Mouse (Mus musculus): Measurements from ENCODE around the gene Srl. TPM values are rescaled to one million over a fixed set of nuclear protein-coding genes. Genes with fewer than 3 reads are reported as not detected.
"Not testable (repeated sequence)": the region's sequence is repeated elsewhere in the genome, so short reads cannot be mapped to it uniquely, and the experiment has no call there.

Gene Srl
- total RNA-seq, 2 experiments from 2014 or later, result 1,069 to 1,171 TPM

GRCm38 (mm10) chr16:4474040-4474881 lies 67.4 kb downstream of the Srl start:
- DNase-seq, result not testable (repeated sequence)

DNA sequence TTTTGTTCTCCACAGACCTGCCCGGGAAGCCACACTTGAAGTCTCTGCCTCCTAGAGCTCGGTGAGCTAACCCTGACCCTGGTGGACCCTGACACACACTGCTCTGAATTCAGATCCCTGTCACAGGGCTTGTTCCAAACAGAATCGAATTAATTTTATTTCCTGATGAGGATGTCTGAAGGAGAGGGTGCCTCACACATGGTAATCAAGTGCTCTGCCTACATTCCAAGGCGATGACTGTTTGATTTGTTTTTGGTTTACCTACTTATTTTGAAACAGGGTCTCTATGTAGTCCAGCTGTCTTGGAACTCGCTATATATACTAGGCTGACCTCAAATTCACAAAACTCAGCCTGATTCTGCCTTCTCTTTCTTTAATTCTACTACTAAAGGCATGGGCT lies 68.4 kb downstream of the Srl start:
- no peak for DNase-seq

DNA sequence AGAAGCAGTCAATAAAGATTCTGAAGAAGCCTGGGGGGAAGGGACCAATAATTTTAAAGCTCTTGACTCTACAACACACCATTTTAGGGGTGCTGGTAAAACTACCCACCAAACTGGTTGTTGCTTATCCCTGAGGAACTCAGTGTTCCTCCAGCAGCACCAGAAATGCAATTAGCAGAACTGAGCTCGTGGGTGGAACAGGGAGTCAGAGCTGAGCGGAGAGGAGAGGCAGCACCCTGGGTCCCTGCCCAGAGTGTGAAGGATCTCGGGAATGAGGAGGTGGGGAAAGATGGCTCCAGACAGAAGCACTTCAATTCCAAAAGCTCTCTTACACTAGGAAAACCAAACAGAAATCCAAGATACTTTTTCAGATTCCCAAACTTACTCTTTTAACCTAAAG lies 68.9 kb downstream of the Srl start:
- DNase-seq, result peak; percentile 57

GRCm38 (mm10) chr16:4469599-4470352 lies 71.8 kb downstream of the Srl start:
- no peak for DNase-seq

DNA sequence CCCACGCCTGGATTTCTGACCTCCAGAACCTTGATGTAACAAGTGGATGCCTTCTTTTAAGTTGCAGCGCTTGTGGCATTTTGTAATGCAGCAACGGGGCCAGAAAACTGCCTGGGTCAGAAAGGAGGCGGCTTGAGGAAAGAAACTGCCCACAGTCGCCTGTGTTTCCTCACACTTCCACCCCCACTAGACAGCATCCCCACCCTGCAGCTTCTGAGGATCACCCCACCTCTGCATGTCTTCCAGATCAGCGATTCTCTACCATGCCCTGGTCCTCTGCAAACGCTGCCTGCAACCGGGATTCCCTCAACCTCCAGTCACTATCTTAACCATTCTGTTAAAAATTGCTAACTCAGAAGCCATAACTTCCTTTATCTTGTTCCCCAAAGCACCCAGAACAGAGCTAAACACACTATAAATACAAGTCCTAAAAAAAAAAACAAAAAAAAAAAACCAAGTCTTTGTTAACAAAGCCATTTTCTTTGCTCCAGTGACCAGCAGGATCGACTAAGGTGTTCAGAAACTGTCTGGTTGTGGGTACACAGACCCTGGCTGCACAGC lies 77.0 kb downstream of the Srl start:
- DNase-seq, result no peak

DNA sequence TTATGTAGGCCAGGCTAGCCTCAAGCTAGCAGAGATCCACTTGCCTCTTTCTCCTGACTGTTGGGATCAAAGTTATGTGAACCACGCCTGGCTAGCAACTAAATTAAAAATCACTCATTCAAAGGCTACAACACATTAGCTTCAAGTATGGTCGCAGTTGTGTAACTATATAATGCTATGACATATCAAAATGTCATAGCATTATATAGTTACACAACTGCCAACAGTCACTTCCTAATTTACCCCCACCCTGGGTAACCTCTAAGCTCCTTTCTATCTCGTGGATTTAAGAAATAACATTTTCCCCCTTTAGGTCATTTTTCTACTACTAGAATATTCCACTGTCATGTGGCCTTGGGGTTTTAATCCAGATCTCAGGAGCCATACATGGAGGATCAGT lies 83.7 kb downstream of the Srl start:
- no peak for DNase-seq

- no peak for DNase-seq
These were observed 85.2 kb downstream of the Srl start for GRCm38 (mm10) chr16:4456391-4456790.

DNA sequence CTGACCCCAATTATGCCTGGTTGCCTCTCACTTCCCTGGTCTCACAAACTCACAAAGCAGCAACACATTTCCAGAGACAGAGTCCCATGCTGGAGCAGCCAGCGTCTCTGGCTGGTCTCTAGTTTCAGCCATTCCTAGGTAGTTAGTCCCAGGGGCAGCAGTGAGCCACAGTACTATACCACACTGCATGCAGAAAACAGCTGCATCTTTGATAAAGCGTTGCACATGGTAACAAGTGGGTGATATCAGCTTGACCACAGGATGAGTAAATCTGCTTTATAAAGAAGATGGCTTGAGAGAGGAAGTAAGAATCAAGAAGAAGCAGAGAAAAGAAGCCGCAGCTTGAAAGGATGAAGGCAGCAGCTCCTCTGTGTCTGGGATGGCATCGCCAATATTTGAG lies 85.9 kb downstream of the Srl start:
- no peak for DNase-seq

DNA sequence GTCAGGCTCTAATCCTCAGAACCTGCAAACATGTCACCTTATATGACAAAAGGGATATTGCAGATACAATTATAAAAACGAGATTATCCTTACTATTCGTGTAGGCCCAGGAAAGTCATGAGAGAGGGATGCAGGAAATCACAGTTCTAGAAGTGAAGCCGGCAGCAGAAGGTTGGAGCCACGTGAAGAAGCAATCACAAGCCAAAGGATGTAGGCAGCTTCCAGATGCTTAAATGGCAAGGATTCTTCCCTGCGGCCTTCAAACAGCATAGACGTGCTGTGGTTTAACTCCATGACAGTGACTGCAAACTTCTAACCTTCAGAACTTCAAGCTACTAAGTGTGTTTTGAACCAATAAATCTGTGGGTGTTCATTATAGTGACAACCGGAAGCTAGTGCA lies 87.1 kb downstream of the Srl start:
- DNase-seq, result no peak

DNA sequence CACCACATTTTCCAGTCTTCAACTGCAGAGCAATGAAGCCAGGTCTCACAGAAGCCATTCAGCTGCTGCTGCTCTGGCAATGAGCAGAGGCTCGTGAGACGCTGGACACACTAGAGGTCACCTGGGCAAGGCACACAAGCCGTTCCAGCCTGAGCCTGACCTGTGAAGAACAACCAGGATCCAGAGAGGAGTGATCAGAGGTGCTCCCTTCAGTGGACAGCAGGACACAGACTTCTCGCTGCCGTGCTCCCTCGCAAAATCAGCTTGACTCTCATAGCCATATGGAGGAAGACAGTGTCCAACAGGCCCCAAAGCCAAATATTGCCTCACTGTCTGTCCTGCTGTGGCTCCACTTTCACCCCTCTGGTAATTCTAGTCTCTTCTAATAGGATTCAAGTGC lies 92.2 kb downstream of the Srl start:
- DNase-seq, result no peak

- peak; percentile 25 for DNase-seq
These were observed 93.4 kb downstream of the Srl start for GRCm38 (mm10) chr16:4448235-4448634.

GRCm38 (mm10) chr16:4446395-4446794 lies 95.2 kb downstream of the Srl start:
- no peak for DNase-seq

GRCm38 (mm10) chr16:4444378-4444777 lies 97.2 kb downstream of the Srl start:
- DNase-seq, result no peak

DNA sequence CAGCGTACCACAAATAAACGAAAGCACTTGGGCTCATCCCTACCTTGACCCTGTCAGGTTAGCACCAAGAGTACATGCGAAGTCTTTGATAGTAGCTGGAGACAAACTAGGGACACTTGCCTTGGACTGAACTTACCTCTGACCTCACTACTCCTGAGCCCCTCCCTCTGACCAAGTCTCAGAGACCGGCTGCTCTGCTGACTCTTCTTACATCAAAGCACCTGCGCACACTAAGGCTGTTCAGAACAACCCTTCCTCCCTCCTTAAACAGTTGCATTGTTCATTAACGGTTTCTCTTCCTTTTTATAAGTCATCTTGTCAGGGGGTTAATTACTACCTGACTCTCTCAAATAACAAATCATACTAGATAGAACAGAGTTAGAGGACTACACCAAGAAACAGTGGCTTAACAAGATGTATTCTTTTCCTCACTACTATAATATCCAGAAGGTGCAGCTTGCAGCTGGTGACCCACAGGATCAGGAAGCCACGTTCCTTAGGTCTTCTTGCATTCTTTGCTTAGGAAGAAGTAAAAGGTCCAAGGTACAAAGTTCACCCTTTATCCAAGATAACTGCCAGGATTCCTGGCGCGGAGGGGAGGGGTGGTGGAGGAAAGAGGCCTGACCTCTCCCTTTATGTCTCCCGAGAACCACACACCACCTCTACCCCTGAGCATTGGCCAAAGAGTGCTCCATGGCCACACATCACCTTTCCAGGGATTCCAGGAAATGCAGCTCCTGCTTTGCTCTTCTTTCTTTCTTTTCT lies 102.1 kb downstream of the Srl start:
- DNase-seq, result no peak

GRCm38 (mm10) chr16:4436738-4437137 lies 104.9 kb downstream of the Srl start:
- no peak for DNase-seq

- peak; percentile 16 for DNase-seq
These were observed 106.2 kb downstream of the Srl start for GRCm38 (mm10) chr16:4435371-4435770.

DNA sequence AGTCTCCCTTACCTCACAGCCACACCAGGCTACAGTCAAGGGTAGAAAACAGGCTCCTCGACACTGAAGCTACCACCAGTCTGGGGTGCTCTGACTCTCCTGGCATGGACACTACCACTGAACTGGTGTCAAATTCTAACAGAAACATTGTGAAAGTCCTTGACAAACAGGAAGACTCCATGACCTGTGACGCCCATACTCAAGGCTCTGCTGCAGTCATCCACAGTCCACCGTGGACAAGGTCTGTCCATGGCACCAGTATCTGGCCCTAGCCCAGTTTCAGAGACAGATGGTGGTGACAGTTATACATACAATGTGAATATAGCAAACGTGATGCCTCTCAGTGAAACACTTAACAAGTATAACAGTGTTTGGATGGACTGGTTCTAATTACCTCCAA lies 109.8 kb downstream of the Srl start:
- DNase-seq, result no peak

DNA sequence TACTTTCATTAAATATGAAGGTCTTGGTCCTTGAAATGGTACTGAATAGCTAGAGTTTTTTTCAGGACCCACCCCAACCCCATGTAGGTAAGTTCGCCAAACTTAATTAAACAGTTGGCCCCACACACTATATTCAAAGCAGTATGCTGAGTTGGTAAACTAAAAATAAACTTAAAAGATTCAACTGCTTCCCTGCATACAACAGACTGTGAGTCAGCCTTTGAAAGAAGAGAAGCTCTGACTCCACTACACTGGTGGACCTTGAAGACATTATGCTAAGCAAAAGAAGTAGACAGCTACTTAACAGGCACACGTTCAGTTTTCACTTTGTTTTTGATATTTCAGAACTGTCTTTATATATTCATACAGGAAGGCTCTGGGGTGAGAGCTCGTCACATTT lies 110.6 kb downstream of the Srl start:
- DNase-seq, result no peak

DNA sequence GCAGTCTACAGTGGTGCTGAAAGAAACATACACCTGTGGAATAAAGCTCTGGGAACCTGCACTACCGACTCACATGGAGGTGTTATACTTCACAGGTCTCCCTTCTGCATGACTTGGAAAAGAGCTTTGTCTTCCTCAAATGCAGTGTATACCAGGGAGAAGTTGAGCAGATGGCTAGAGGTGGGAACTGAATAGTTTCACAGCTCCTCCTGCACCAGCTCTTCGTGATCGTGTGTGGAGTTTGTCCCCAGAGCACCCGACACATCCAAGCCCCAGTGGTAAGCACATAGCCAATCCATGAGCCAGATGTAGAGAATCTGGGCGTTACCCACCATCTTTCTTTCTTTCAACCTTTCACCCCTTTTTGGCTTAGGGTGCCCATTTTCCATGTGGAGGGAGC lies 111.4 kb downstream of the Srl start:
- no peak for DNase-seq
